Mouse (Mus musculus) C2C12 (cell line): ENCODE data around the gene Strn3. TPM values are rescaled to one million over a fixed set of nuclear protein-coding genes. Genes with fewer than 3 reads are reported as not detected.

Experiments used
- H3K27me3 ChIP-seq: one replicate; pipeline ENCODE4 v1.6.1; 2011; ENCODE audit not compliant: control insufficient read depth, insufficient read depth, insufficient read length
- H3K36me3 ChIP-seq: one replicate; pipeline ENCODE4 v1.6.1; 2011; ENCODE audit not compliant: control insufficient read depth, insufficient read depth
- H3K4me3 ChIP-seq: one replicate; pipeline ENCODE4 v1.5.1; 2011; ENCODE audit warnings: mild to moderate bottlenecking, control low read depth; ENCODE audit not compliant: poor library complexity, insufficient read depth, severe bottlenecking
- H3K79me2 ChIP-seq: one replicate; pipeline ENCODE4 v1.6.1; 2011; ENCODE audit not compliant: control insufficient read depth, insufficient read depth
- H3K79me3 ChIP-seq: one replicate; pipeline ENCODE4 v1.6.1; 2011; ENCODE audit warnings: low read depth, control low read depth
- H3ac ChIP-seq: one replicate; pipeline ENCODE3; 2011; ENCODE audit warnings: low read depth; ENCODE audit not compliant: control insufficient read depth, insufficient read length
- CEBPB ChIP-seq: IDR thresholded peaks from one replicate; pipeline ENCODE4 v1.6.1; 2011; ENCODE audit warnings: low read depth, mild to moderate bottlenecking, control low read depth, moderate library complexity
- CTCF ChIP-seq: IDR thresholded peaks from one replicate; pipeline ENCODE4 v1.5.1; 2011; ENCODE audit not compliant: control insufficient read depth, insufficient read depth, insufficient read length
- FOSL1 ChIP-seq: IDR thresholded peaks from one replicate; pipeline ENCODE4 v1.8.0; 2011; ENCODE audit warnings: mild to moderate bottlenecking, low read length; ENCODE audit not compliant: poor library complexity, insufficient read depth, severe bottlenecking
- MAX ChIP-seq: IDR thresholded peaks from one replicate; pipeline ENCODE4 v1.6.1; 2011; ENCODE audit warnings: mild to moderate bottlenecking, control low read depth
- MYOD1 ChIP-seq: IDR thresholded peaks from one replicate; pipeline ENCODE4 v1.6.1; 2011; ENCODE audit warnings: low read depth; ENCODE audit not compliant: control insufficient read depth, insufficient read length
- MYOG ChIP-seq: IDR thresholded peaks from one replicate; pipeline ENCODE4 v1.6.1; 2011; ENCODE audit not compliant: control insufficient read depth, insufficient read length; ENCODE audit errors: extremely low read depth
- USF1 ChIP-seq: IDR thresholded peaks from one replicate; pipeline ENCODE4 v1.6.1; 2011; ENCODE audit warnings: low read depth, mild to moderate bottlenecking, control low read depth, moderate library complexity
- polyA plus RNA-seq: library from polyadenylated mRNA; unstranded; fragments of >200 nt; fragmentation: generic; extraction: Trizol; gene quantifications from one replicate; pipeline ENCODE4 v1.2.1, GENCODE M21; 2012; ENCODE audit warnings: missing spikeins

The Strn3 gene
- polyA plus RNA-seq, 1 experiment = 20.5 TPM

- Histone ChIP-seq H3K79me3 (peaks cover 9% of the 10 kb centered on the region), H3K27me3 (no peaks in the 10 kb centered on the region), H3K79me2 (peaks cover 6% of the 10 kb centered on the region), H3K36me3 (peaks cover 82% of the 10 kb centered on the region), H3K4me3 (no peak overlapping the region), H3ac (no peak overlapping the region)
- TF ChIP-seq MAX = no peak
- TF ChIP-seq MYOD1 = no peak
- no peak for TF ChIP-seq CTCF
- TF ChIP-seq FOSL1 = no peak
- no peak for TF ChIP-seq USF1
- TF ChIP-seq CEBPB = no peak
- TF ChIP-seq MYOG = no peak
Observed at GRCm38 (mm10) chr12:51622670-51623365, 68.9 kb downstream of the Strn3 start.

GRCm38 (mm10) chr12:51621161-51621560, 70.5 kb downstream of the Strn3 start:
- Histone ChIP-seq H3K27me3 (no peaks in the 10 kb centered on the region), H3K79me3 (peaks cover 11% of the 10 kb centered on the region), H3K79me2 (no peaks in the 10 kb centered on the region), H3K36me3 (peaks cover 83% of the 10 kb centered on the region), H3K4me3 (no peak overlapping the region), H3ac (no peak overlapping the region)
- TF ChIP-seq MAX (no peak), USF1 (no peak), CTCF (no peak), FOSL1 (no peak), MYOD1 (no peak), CEBPB (no peak), MYOG (no peak)

GRCm38 (mm10) chr12:51620572-51620971, 71.1 kb downstream of the Strn3 start:
- no peaks in the 10 kb centered on the region for H3K79me2 ChIP-seq
- H3ac ChIP-seq = no peak overlapping the region
- peaks cover 80% of the 10 kb centered on the region for H3K36me3 ChIP-seq
- H3K27me3 ChIP-seq = no peaks in the 10 kb centered on the region
- TF ChIP-seq MAX (no peak), USF1 (no peak), MYOG (no peak), FOSL1 (no peak), CTCF (no peak), MYOD1 (no peak), CEBPB (no peak)
- no peak overlapping the region for H3K4me3 ChIP-seq
- H3K79me3 ChIP-seq = peaks cover 9% of the 10 kb centered on the region

GRCm38 (mm10) chr12:51612361-51612760, 79.3 kb downstream of the Strn3 start:
- Histone ChIP-seq H3K4me3 (no peak overlapping the region), H3K27me3 (no peaks in the 10 kb centered on the region), H3K79me3 (peaks cover 2% of the 10 kb centered on the region), H3K79me2 (no peaks in the 10 kb centered on the region), H3ac (no peak overlapping the region), H3K36me3 (peaks cover 83% of the 10 kb centered on the region)
- TF ChIP-seq MYOD1 (no peak), FOSL1 (no peak), USF1 (no peak), MYOG (no peak), CEBPB (no peak), MAX (no peak), CTCF (no peak)

GRCm38 (mm10) chr12:51606138-51606537, 85.6 kb downstream of the Strn3 start:
- Histone ChIP-seq H3K36me3 (peaks cover 48% of the 10 kb centered on the region), H3K79me3 (no peaks in the 10 kb centered on the region), H3ac (no peak overlapping the region), H3K27me3 (no peaks in the 10 kb centered on the region), H3K4me3 (no peak overlapping the region), H3K79me2 (no peaks in the 10 kb centered on the region)
- no peak for TF ChIP-seq MYOG
- no peak for TF ChIP-seq CEBPB

GRCm38 (mm10) chr12:51603306-51603705, 88.4 kb downstream of the Strn3 start:
- no peak overlapping the region for H3K4me3 ChIP-seq
- H3K27me3 ChIP-seq = no peaks in the 10 kb centered on the region
- H3K79me2 ChIP-seq = no peaks in the 10 kb centered on the region
- TF ChIP-seq USF1 = no peak
- no peak for TF ChIP-seq CTCF
- TF ChIP-seq CEBPB = no peak
- no peak for TF ChIP-seq MYOG
- TF ChIP-seq FOSL1 = no peak
- no peak for TF ChIP-seq MYOD1
- TF ChIP-seq MAX = no peak
- no peaks in the 10 kb centered on the region for H3K79me3 ChIP-seq
- no peak overlapping the region for H3ac ChIP-seq
- peaks cover 21% of the 10 kb centered on the region for H3K36me3 ChIP-seq
